Mouse (Mus musculus) left cerebral cortex, adult 8-10 months (tissue): Measurements from ENCODE around the gene Adamts15. TPM values are rescaled to one million over a fixed set of nuclear protein-coding genes. Genes with fewer than 3 reads are reported as not detected.

ENCODE experiments used
- DNase-seq, 2 experiments: peaks; one replicate each; pipeline ENCODE4 v3.0.0; 2022; ENCODE audit warnings: low spot score in 2 of 2
- total RNA-seq, 4 experiments: library from RNA; stranded (reverse); gene quantifications; 2 replicates each; pipeline ENCODE4 v1.2.4; 2022

Gene Adamts15
- 1 to 10 TPM; 4.2 to 5.0 (median 4.7) TPM for total RNA-seq

- no peak for DNase-seq
Observed at GRCm38 (mm10) chr9:30922197-30922894, at the start of gene Adamts15. Gene Adamts15 (minus strand): TSS chr9:30922452.

- DNase-seq = no peak
Observed at GRCm38 (mm10) chr9:30971967-30972366, 49.7 kb upstream of the Adamts15 start.

- DNase-seq = no peak
Observed at GRCm38 (mm10) chr9:30970001-30970400, 47.7 kb upstream of the Adamts15 start.

GRCm38 (mm10) chr9:30968130-30968529 is 45.9 kb upstream of the Adamts15 start:
- DNase-seq = no peak

GRCm38 (mm10) chr9:30966881-30967280 is 44.6 kb upstream of the Adamts15 start:
- no peak for DNase-seq

GRCm38 (mm10) chr9:30964685-30965084 is 42.4 kb upstream of the Adamts15 start:
- DNase-seq = peak in 1 of 2 experiments; percentile 27

- no peak for DNase-seq
Observed at GRCm38 (mm10) chr9:30963780-30964179, 41.5 kb upstream of the Adamts15 start.

- no peak for DNase-seq
Observed at GRCm38 (mm10) chr9:30955246-30955645, 33.0 kb upstream of the Adamts15 start.

GRCm38 (mm10) chr9:30953287-30953686 is 31.0 kb upstream of the Adamts15 start:
- DNase-seq = no peak

- no peak for DNase-seq
Observed at GRCm38 (mm10) chr9:30951461-30951860, 29.2 kb upstream of the Adamts15 start.

GRCm38 (mm10) chr9:30950592-30950991 is 28.3 kb upstream of the Adamts15 start:
- DNase-seq = no peak

GRCm38 (mm10) chr9:30949971-30950370 is 27.7 kb upstream of the Adamts15 start:
- DNase-seq = no peak

GRCm38 (mm10) chr9:30949422-30949821 is 27.2 kb upstream of the Adamts15 start:
- no peak for DNase-seq

GRCm38 (mm10) chr9:30945276-30945675 is 23.0 kb upstream of the Adamts15 start:
- no peak for DNase-seq

GRCm38 (mm10) chr9:30944234-30944633 is 22.0 kb upstream of the Adamts15 start:
- no peak for DNase-seq

GRCm38 (mm10) chr9:30943341-30943740 is 21.1 kb upstream of the Adamts15 start:
- peak in 1 of 2 experiments; percentile 12 for DNase-seq

GRCm38 (mm10) chr9:30942512-30943313 is 20.5 kb upstream of the Adamts15 start, which contains the start of gene Adamts8:
Gene Adamts8 (plus strand): TSS chr9:30942562.
- peak; percentile 22 to 25 for DNase-seq

- peak; percentile 59 to 98 for DNase-seq
Observed at GRCm38 (mm10) chr9:30940328-30940727, 18.1 kb upstream of the Adamts15 start.

GRCm38 (mm10) chr9:30936674-30937438 is 14.6 kb upstream of the Adamts15 start:
- DNase-seq = no peak

- no peak for DNase-seq
Observed at GRCm38 (mm10) chr9:30934827-30935226, 12.6 kb upstream of the Adamts15 start.

- no peak for DNase-seq
Observed at GRCm38 (mm10) chr9:30932346-30932745, 10.1 kb upstream of the Adamts15 start.

GRCm38 (mm10) chr9:30928759-30929158 is 6.5 kb upstream of the Adamts15 start:
- no peak for DNase-seq
